Mouse (Mus musculus) bone marrow macrophage, adult 2 months (primary cell): ENCODE data around the gene Gm9195. TPM values are rescaled to one million over a fixed set of nuclear protein-coding genes. Genes with fewer than 3 reads are reported as not detected.
A peak's percentile ranks its signal among the peaks of the same experiment; 100 is the strongest.

ENCODE experiments used
- H3K27ac ChIP-seq: 2 replicates; pipeline ENCODE4 v1.5.1; 2012; ENCODE audit warnings: low read depth, low read length; ENCODE audit not compliant: insufficient read depth
- H3K4me1 ChIP-seq: 2 replicates; pipeline ENCODE4 v1.6.1; 2012; ENCODE audit warnings: low read length; ENCODE audit not compliant: control insufficient read depth, insufficient read depth
- H3K4me3 ChIP-seq: 2 replicates; pipeline ENCODE4 v1.5.1; 2012; ENCODE audit warnings: mild to moderate bottlenecking, low read length, moderate library complexity; ENCODE audit not compliant: insufficient read depth
- CTCF ChIP-seq: IDR thresholded peaks from 2 replicates; pipeline ENCODE4 v1.5.1; 2012; ENCODE audit warnings: low read depth, mild to moderate bottlenecking, low read length, moderate library complexity
- POLR2A ChIP-seq: IDR thresholded peaks from 2 replicates; pipeline ENCODE4 v1.6.1; 2012; ENCODE audit warnings: mild to moderate bottlenecking, low read depth, low read length, borderline replicate concordance
- polyA plus RNA-seq: library from polyadenylated mRNA; stranded (reverse); fragments of >200 nt; gene quantifications from 2 replicates; pipeline ENCODE4 v1.2.4, GENCODE M21; 2012; ENCODE audit not compliant: missing spikeins, insufficient read depth, insufficient read length

Gm9195 gene
- polyA plus RNA-seq, 1 experiment: not detected

DNA sequence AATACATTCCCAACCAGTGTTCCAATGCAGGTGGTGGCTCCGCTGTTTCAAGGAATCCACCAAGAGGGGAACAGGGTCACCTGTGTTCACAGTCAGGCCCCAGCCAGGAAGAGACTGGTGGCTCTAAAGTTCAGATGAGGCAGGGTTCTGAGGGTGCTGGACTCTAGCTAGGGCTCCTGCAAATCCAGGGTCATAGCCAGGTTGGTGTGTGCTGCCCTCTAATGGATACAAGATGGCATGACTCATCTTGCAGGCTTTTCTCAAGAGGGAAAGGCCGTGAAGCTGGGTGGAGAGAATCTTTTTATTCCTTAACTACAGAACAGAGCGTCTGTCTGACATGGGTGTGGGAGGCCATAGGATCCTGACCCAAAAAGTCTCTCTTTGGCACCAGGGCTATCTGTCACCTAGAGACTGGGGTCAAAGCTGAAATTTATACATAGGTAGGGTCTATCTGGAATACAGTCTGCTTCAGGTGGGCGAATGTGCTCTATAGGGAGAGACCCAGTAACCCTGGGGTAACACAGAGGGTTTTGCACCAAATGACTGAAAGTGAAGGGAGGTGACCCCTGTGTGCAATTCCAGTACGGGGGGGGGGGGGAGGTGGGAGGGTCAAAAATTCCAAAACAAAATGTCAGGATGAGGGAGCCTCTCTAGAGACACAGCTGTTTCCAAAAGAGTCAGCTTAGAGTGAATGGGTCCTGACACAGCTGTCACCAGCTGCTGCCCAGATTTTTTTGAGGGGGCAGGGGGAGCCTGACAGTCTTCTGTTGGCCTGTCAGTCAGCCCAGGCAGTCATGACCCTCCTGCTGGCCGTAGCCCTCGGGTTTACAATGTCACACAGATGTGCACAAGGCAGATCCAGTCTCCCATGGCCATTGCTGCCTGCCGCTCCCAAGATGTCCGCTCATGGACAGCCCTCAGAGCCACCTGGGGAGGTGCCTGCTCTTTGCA lies 44.2 kb downstream of the Gm9195 start:
- Histone ChIP-seq H3K4me1 (no peaks in the 10 kb centered on the region), H3K27ac (no peak overlapping the region), H3K4me3 (no peak overlapping the region)
- no peak for TF ChIP-seq POLR2A
- TF ChIP-seq CTCF: peak; percentile 12; the same call in 1 of the 2 replicates

DNA sequence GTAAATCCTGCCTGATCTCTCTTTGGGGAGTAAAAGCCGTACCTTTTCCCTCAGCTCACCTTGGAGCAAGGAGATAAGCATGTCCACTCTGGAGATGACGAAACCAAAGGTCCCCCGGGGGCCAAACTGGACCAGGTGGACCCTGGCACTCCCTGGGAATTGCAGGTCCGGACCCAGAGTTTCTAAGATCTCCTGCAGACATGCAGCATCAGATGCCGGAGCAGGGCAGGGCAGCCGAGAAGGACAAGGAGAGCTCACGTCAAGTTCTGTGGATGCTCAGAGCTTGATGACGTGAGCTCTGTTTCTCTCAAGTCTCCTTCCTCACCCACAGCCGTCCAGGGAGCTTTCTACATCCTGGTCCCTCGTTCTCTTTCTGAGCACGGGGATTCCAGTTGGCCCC lies 48.7 kb downstream of the Gm9195 start:
- TF ChIP-seq POLR2A (no peak), CTCF (no peak)
- H3K27ac ChIP-seq: no peak overlapping the region
- H3K4me3 ChIP-seq: no peak overlapping the region

DNA sequence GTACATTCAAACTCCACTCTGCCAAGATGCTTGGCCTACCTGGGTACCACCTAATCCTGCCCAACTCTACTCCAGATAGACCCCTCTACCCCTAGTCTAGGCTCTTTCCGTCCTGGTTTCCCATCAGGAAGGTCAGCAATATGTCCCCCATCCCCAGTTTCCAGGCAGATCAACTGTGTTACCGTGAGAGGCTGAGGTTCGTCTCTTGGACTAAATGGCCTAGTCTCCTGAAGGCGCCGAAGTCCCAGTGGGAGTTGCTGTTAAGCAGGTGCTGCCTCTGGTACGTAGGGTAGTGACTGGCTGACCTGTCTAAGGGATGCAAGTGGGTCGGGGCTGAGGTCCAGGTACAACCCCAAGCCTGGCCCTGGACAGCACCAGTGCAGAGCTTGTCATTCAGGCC lies 50.7 kb downstream of the Gm9195 start:
- Histone ChIP-seq H3K27ac (no peak overlapping the region), H3K4me3 (no peak overlapping the region), H3K4me1 (no peaks in the 10 kb centered on the region)
- TF ChIP-seq POLR2A: no peak

More for the DNA sequence above, 48.7 kb downstream of the Gm9195 start:
- H3K4me1 ChIP-seq: no peaks in the 10 kb centered on the region

DNA sequence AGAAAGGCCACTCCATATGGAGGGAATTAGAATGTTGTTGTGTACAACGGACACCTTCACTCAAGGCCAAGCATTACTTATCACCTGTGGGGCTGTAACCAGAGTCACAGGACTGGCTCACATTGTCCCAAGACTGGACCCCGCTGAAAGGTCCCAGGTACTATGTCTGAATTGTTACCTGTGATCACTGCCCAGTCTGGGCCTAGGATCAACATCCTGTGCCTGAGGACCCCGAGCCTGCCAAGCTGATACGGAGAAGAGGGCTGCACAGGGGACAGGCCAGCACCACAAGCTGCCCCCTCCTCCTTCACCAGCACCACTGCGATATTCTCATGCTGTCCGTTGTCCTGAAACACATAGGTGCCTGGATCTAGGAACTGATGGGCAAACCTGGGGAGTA lies 51.2 kb downstream of the Gm9195 start:
- TF ChIP-seq CTCF (no peak), POLR2A (no peak)
- no peak overlapping the region for H3K4me3 ChIP-seq
- no peak overlapping the region for H3K27ac ChIP-seq
- H3K4me1 ChIP-seq: no peaks in the 10 kb centered on the region

DNA sequence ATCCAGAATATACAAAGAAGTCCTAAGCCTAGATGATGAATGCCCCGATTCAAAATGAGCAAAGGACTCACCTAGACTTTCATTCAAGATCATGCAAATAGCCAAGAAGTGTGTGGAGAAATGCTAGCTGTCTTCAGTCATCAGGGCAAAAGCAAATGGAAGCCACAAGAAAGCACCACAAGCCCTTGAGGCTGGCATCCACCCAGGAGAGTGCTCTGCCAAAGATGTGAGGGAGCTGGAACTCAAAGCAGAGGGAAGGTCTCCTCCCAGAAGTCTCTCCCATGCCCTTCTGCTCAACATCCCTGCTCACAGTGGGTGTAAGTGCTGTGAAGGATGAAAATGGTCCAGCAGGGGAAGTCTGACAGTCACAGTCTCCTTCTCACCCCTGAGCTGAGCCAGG lies 52.7 kb downstream of the Gm9195 start:
- H3K27ac ChIP-seq: no peak overlapping the region
- H3K4me1 ChIP-seq: no peaks in the 10 kb centered on the region
- no peak for TF ChIP-seq POLR2A
- no peak for TF ChIP-seq CTCF
- H3K4me3 ChIP-seq: no peak overlapping the region

DNA sequence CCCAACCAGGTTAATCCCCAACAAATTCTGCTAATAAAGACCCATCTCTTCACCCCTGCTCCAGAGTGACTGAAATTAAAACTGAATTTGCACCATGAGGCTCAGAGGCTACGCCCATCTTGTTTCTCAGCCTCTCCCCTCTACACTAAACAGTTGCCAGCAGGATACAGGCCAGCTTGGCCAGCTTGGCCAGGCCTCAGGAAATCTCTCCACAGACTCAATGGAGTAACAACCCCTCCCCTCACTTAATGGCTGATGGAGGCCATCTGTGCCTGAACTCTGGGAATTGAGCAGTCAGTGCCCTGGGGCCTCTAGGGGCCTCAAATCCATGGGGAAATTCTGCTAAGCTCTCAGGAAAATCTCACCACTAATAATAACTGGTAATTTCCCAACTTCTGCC lies 101.9 kb downstream of the Gm9195 start:
- no peak overlapping the region for H3K27ac ChIP-seq
- TF ChIP-seq CTCF (no peak), POLR2A (no peak)

DNA sequence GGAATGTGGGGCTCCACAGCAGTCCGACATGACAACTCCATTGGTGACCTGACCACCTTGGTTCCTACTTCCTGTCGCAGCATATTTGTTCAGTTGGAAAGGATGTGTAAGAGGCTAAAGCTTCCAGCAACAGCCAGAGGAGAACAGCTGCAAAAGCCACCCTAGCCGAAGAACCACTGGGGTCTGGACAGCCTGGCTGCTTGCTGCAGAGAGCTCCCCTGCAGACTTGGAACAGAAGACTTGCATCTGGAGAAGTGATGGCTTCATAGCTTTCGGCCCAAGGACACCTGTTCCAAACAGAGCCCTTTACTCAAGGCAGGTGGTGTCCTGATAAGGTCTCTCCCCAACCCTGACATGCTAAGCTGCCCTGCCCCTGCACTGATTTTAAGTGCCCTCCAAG lies 102.3 kb downstream of the Gm9195 start:
- Histone ChIP-seq H3K4me1 (no peaks in the 10 kb centered on the region), H3K4me3 (no peak overlapping the region), H3K27ac (no peak overlapping the region)
- TF ChIP-seq POLR2A (no peak), CTCF (no peak)

More for the DNA sequence above, 101.9 kb downstream of the Gm9195 start:
- Histone ChIP-seq H3K4me3 (no peak overlapping the region), H3K4me1 (no peaks in the 10 kb centered on the region)

DNA sequence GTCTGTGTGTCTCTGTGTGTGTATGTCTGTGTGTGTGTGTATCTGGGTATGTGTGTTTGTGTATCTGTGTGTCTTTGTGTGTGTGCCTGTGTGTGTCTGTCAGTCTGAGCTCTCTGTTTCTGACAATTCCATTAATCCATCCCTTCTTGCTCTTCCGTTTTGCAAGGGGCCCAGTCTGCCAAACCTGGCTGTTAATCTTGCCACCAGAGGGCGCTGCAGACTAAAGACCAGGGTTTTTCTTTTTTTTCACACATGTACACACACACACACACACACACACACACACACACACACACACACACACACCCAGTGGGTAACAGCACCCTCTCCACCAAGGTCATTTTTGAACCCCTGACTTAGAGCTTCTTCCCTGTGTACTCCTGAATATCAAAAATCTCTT lies 114.4 kb downstream of the Gm9195 start:
- no peak overlapping the region for H3K27ac ChIP-seq
- TF ChIP-seq POLR2A: no peak
- TF ChIP-seq CTCF: peak; percentile 65
- no peak overlapping the region for H3K4me3 ChIP-seq
- no peaks in the 10 kb centered on the region for H3K4me1 ChIP-seq

Other genes starting within 250 kb of the Gm9195 start
- 51.5 and 55.9 TPM in 2 replicates for gene Fndc3a, start 218.2 kb upstream of the Gm9195 start, polyA plus RNA-seq